Mouse (Mus musculus) intestine, embryonic 14.5 days (tissue): Measurements from ENCODE around the gene Armc10. TPM values are rescaled to one million over a fixed set of nuclear protein-coding genes. Genes with fewer than 3 reads are reported as not detected.
"Not testable (repeated sequence)": the region's sequence is repeated elsewhere in the genome, so short reads cannot be mapped to it uniquely, and the experiment has no call there.

Source experiments
- ATAC-seq: fragments of 200-750 bp; cut with Nextera tagmentation; replicated peaks from 2 replicates; pipeline ENCODE4 v1.8.0; 2017; ENCODE audit warnings: low read depth, moderate number of reproducible peaks, moderate TSS enrichment, moderate library complexity; ENCODE audit not compliant: low FRiP score, low TSS enrichment
- DNase-seq: peaks from one replicate; pipeline ENCODE4 v3.0.0-alpha.2; 2018; ENCODE audit warnings: low spot score
- H3K27ac ChIP-seq: fragments of 300-500 bp; sonication (generic); 2 replicates; pipeline ENCODE4 v1.5.1; 2014; ENCODE audit warnings: low read depth, mild to moderate bottlenecking, control low read depth
- H3K27me3 ChIP-seq: fragments of 300-500 bp; sonication (generic); replicated peaks from 2 replicates; pipeline ENCODE4 v1.6.1; 2014; ENCODE audit warnings: low read length, control low read depth; ENCODE audit not compliant: control insufficient read depth, insufficient read depth
- H3K36me3 ChIP-seq: fragments of 300-500 bp; sonication (generic); 2 replicates; pipeline ENCODE4 v1.6.1; 2014; ENCODE audit warnings: low read length, control low read depth; ENCODE audit not compliant: control insufficient read depth, insufficient read depth
- H3K4me1 ChIP-seq: fragments of 300-500 bp; sonication (generic); replicated peaks from 2 replicates; pipeline ENCODE4 v1.6.1; 2014; ENCODE audit warnings: low read length, control low read depth, mixed read lengths; ENCODE audit not compliant: control insufficient read depth, insufficient read depth
- H3K4me2 ChIP-seq: fragments of 300-500 bp; sonication (generic); 2 replicates; pipeline ENCODE4 v1.6.1; 2014; ENCODE audit warnings: low read length
- H3K4me3 ChIP-seq: fragments of 300-500 bp; sonication (generic); 2 replicates; pipeline ENCODE4 v1.5.1; 2014; ENCODE audit warnings: low read depth, low read length, control low read depth, mixed read lengths
- H3K9ac ChIP-seq: fragments of 300-500 bp; sonication (generic); 2 replicates; pipeline ENCODE4 v1.6.1; 2014; ENCODE audit warnings: mild to moderate bottlenecking, low read length
- H3K9me3 ChIP-seq: fragments of 300-500 bp; sonication (generic); 2 replicates; pipeline ENCODE4 v1.6.1; 2016; ENCODE audit warnings: low read length, control low read depth; ENCODE audit not compliant: control insufficient read depth
- WGBS: fragments of 180-500 bp; shearing (Covaris S2); extraction: QIAGEN DNeasy Blood & Tissue Kit; methylation state at CpG from one replicate; pipeline ENCODE4 v1.1.7; 2014; 5-methylcytosine and 5-hydroxymethylcytosine counted together
- polyA plus RNA-seq: library from polyadenylated mRNA; unstranded; fragments of >200 nt; fragmentation: Nextera tagmentation; extraction: Ambion mirVana; gene quantifications from 2 replicates; pipeline ENCODE4 v1.2.1, GENCODE M21; 2014

Gene Armc10
- polyA plus RNA-seq, 1 experiment from 2014 or later, result 52.3 TPM

DNA sequence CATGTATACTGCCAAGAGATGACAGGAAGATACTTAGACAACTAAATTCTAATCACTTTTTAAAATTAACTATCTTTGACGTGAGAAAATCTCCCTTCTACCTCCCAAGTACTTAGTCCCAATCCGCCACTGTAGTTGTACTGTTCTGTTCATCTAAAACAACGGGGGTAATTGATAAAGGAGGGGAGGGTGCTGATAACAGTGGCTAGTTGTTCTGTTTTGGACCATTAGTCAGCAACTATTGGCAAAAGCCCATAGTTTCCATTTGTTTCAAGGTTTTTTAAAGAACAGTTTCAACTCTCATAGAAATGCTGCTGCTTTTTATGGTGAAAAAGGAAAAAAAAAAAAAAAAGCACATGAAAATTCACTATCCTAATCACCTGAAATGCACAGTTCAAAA is 58.1 kb downstream of the Armc10 start:
- Histone ChIP-seq H3K9me3 (no peaks in the 10 kb centered on the region), H3K4me1 (no peaks in the 10 kb centered on the region), H3K4me2 (no peak overlapping the region), H3K27me3 (no peaks in the 10 kb centered on the region), H3K9ac (no peak overlapping the region), H3K27ac (no peak overlapping the region), H3K36me3 (no peaks in the 10 kb centered on the region), H3K4me3 (no peak overlapping the region)
- DNase-seq (no peak), ATAC-seq (no peak)
- 71% methylated on average over 3 of the region's 3 CpGs for WGBS

DNA sequence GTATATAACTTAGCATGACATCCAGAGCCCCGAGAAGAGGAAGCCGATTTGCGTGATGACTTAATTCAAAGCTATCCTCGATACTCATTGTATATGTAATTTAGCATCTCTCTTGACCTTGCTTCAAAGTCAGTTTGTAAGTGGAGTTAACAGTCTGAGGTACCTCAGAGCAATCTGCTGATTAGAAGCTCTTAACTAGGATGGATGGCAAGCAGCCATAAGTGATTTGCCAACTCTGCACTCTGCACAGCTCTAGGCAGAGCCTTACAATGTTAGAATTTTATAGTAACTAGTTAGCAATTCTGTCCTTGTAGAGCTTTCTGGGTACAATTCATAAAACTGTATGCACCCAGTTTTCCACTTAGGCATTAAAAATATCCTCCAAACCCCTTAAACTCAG is 60.9 kb downstream of the Armc10 start:
- WGBS, result 89% methylated on average over 4 of the region's 4 CpGs
- Histone ChIP-seq H3K27ac (no peak overlapping the region), H3K27me3 (no peaks in the 10 kb centered on the region), H3K4me3 (no peak overlapping the region), H3K9me3 (no peaks in the 10 kb centered on the region), H3K36me3 (no peaks in the 10 kb centered on the region), H3K9ac (no peak overlapping the region), H3K4me1 (no peaks in the 10 kb centered on the region), H3K4me2 (no peak overlapping the region)
- no peak for ATAC-seq
- no peak for DNase-seq

DNA sequence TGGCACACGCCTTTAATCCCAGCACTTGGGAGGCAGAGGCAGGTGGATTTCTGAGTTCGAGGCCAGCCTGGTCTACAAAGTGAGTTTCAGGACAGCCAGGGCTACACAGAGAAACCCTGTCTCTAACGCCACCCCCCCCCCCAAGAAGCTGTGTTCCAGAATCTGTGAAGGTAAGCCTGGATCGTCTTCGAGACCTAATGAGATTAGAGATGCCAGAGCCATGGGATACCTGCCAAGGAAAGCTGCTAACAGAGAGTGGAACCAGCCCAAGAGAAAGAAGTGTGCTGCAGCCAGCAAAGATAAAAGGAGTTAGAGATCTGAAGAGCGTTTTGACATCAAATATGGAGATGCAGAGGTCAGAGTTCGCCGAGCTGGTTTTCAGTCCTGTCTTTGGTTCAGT is 62.4 kb downstream of the Armc10 start:
- not testable (repeated sequence) for H3K27me3 ChIP-seq, H3K36me3 ChIP-seq, H3K9ac ChIP-seq, H3K9me3 ChIP-seq, H3K27ac ChIP-seq, ATAC-seq, DNase-seq, H3K4me3 ChIP-seq, H3K4me2 ChIP-seq, H3K4me1 ChIP-seq
- 89% methylated on average over 8 of the region's 8 CpGs for WGBS

Other genes starting within 250 kb of the Armc10 start
- 0.47 and 0.76 TPM in 2 replicates for gene Ccdc146, start 221.1 kb upstream of the Armc10 start, polyA plus RNA-seq
- 10.8 and 11.1 TPM in 2 replicates for gene Fam185a, start 220.9 kb upstream of the Armc10 start, polyA plus RNA-seq
- gene Lrrc17, start 102.3 kb upstream of the Armc10 start, polyA plus RNA-seq, result 40.2 and 42.5 TPM in 2 replicates
- 0.23 and 0.35 TPM in 2 replicates for gene Fbxl13, start 179 bp upstream of the Armc10 start, polyA plus RNA-seq
- 4.2 and 5.1 TPM in 2 replicates for gene Napepld, start 55.6 kb downstream of the Armc10 start, polyA plus RNA-seq
- 78.4 and 84.1 TPM in 2 replicates for gene Pmpcb, start 91.3 kb downstream of the Armc10 start, polyA plus RNA-seq
- gene Dnajc2, start 139.4 kb downstream of the Armc10 start, polyA plus RNA-seq, result 80.0 and 85.5 TPM in 2 replicates
- 165 and 173 TPM in 2 replicates for gene Psmc2, start 139.5 kb downstream of the Armc10 start, polyA plus RNA-seq
- gene Slc26a5, start 219.8 kb downstream of the Armc10 start, polyA plus RNA-seq, result not detected in 2 replicates